Mouse (Mus musculus): ENCODE results near the gene Pank4. TPM values are rescaled to one million over a fixed set of nuclear protein-coding genes. Genes with fewer than 3 reads are reported as not detected.

Pank4 gene
- polyA plus RNA-seq, 1 experiment from 2014 or later: 14.9 TPM

DNA sequence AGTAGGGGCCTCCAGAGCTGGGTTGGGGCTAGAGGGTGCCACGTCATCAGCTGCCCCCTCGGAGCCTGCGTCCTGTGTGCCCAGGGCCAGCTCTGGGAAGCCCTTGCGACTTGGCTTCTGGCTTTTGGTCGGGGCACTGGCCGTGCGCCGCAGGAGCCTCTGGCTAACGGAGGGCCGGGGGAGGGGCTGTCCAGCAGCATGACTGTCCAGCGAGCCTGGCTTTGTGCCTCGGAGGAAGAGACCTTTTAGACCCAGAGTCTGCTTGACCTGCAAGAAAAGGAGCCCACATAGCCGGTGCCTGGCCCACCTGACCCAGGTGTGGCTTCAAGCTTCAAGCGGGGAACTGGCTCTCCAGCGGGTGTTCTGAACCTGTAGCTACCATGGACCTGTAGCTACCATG is 22.8 kb downstream of the Pank4 start:
- DNase-seq (ENCODE audit: low spot score): no peak
- no peak for TF ChIP-seq EP300 (optimal IDR thresholded peaks at IDR 0.05)
- WGBS: 84% methylated on average over 15 of the region's 15 CpGs

DNA sequence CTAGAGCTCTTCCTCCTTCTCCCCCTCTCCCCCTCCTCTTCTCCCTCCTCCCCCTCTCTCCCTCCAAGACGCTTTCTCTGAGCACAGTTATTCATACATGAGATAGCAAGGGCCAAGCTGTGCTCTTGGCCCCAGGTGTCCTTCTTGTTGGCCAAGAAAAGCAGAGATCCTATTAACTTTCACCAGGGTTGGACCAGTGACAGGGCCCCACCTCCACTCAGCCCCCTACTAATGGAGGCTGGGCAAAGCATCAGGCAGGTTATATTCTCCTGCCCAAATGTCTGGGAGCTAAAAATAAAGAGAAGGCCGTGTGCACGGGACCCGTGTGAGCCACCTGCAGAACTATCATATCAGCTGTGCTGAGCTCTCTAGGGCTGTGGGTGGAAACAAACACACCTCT is 31.0 kb downstream of the Pank4 start:
- TF ChIP-seq CTCF (IDR thresholded peaks at IDR 0.05; ENCODE audit: low read depth) (no peak), EP300 (optimal IDR thresholded peaks at IDR 0.05) (no peak)
- no peaks in the 10 kb centered on the region for H3K36me3 ChIP-seq (ENCODE audit: control insufficient read depth, insufficient read depth, low read length)
- WGBS: 68% methylated on average over 4 of the region's 4 CpGs
- no peak for ATAC-seq (ENCODE audit: low FRiP score, low TSS enrichment)
- H3K9me3 ChIP-seq (ENCODE audit: control insufficient read depth, low read length): no peaks in the 10 kb centered on the region
- H3K4me3 ChIP-seq (ENCODE audit: low read depth, low read length): no peak overlapping the region
- no peak overlapping the region for H3K9ac ChIP-seq (ENCODE audit: low read length)
- H3K4me1 ChIP-seq (replicated peaks; ENCODE audit: control insufficient read depth, insufficient read depth): no peaks in the 10 kb centered on the region
- H3K4me2 ChIP-seq (replicated peaks; ENCODE audit: low read depth): no peak overlapping the region
- DNase-seq (ENCODE audit: low spot score): no peak
- H3K27me3 ChIP-seq (ENCODE audit: control insufficient read depth, insufficient read depth, low read length): no peaks in the 10 kb centered on the region
- no peak overlapping the region for H3K27ac ChIP-seq (replicated peaks)

More for the DNA sequence above, 22.8 kb downstream of the Pank4 start:
- H3K9me3 ChIP-seq (ENCODE audit: control insufficient read depth, low read length): no peaks in the 10 kb centered on the region
- peak overlapping the region; percentile 31; the same call in 1 of the 2 replicates for H3K9ac ChIP-seq (ENCODE audit: low read length)
- H3K27me3 ChIP-seq (ENCODE audit: control insufficient read depth, insufficient read depth, low read length): no peaks in the 10 kb centered on the region
- no peak overlapping the region for H3K27ac ChIP-seq (replicated peaks)
- H3K4me2 ChIP-seq (replicated peaks; ENCODE audit: low read depth): no peak overlapping the region
- no peak for ATAC-seq (ENCODE audit: low FRiP score, low TSS enrichment)
- H3K4me1 ChIP-seq (replicated peaks; ENCODE audit: control insufficient read depth, insufficient read depth): no peaks in the 10 kb centered on the region
- H3K4me3 ChIP-seq (ENCODE audit: low read depth, low read length): no peak overlapping the region
- no peaks in the 10 kb centered on the region; the same call in 1 of the 2 replicates for H3K36me3 ChIP-seq (ENCODE audit: control insufficient read depth, insufficient read depth, low read length)

DNA sequence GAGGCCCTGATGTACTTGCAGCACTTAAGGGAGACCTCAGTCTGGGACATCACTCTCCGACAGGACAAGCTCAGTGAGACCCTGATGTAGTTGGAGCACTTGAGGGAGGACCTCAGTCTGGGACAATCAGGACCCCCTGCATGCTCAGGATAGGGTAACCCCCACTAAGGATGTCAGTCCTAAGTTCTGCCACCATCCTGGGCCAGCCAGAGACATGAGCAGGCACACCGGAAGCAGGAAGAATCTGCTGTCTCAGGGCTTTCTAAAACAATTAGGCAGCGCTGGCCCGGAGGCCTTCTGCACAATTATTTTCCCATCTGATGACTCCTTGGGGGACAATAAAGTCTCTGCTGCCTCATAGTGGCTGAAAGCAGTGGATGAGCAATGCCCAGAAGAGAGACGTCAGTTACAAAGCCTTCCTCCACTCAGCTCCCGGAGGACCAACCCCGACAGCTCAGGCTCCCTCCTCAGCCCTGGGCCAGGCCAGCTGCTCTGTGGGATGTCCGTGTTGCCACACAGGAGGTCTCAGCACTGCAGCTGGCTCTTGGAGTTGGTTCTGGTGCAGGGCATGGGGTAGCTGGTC is 32.7 kb downstream of the Pank4 start:
- peak; percentile 54 for TF ChIP-seq CTCF (IDR thresholded peaks at IDR 0.05; ENCODE audit: low read depth)
- no peak for TF ChIP-seq EP300 (optimal IDR thresholded peaks at IDR 0.05)
- H3K27ac ChIP-seq (replicated peaks): no peak overlapping the region
- no peaks in the 10 kb centered on the region for H3K9me3 ChIP-seq (ENCODE audit: control insufficient read depth, low read length)
- H3K9ac ChIP-seq (ENCODE audit: low read length): no peak overlapping the region
- H3K27me3 ChIP-seq (ENCODE audit: control insufficient read depth, insufficient read depth, low read length): no peaks in the 10 kb centered on the region
- H3K4me2 ChIP-seq (replicated peaks; ENCODE audit: low read depth): no peak overlapping the region
- no peak for ATAC-seq (ENCODE audit: low FRiP score, low TSS enrichment)
- DNase-seq (ENCODE audit: low spot score): no peak
- H3K4me1 ChIP-seq (replicated peaks; ENCODE audit: control insufficient read depth, insufficient read depth): no peaks in the 10 kb centered on the region
- H3K36me3 ChIP-seq (ENCODE audit: control insufficient read depth, insufficient read depth, low read length): no peaks in the 10 kb centered on the region
- 47% methylated on average over 8 of the region's 8 CpGs for WGBS
- H3K4me3 ChIP-seq (ENCODE audit: low read depth, low read length): no peak overlapping the region

DNA sequence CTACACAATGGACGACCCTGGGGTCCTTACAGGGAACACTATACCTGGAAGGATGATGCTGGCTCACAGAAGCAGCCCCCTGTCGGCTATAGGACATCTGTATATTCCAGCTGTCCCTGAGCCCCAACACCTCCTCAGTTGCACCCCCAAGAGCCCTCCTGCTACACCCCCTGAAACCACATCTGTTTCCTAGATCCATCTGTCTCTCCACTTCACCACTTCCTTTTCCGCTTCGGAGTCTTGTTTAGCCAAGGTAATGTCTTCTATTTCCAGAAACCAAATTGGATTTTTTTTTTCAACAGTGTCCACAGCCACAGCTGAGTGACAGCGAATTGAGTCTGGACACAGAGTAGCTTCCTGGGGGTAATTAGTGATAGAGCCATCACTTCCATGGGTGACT is 35.5 kb downstream of the Pank4 start:
- Histone ChIP-seq H3K36me3 (ENCODE audit: control insufficient read depth, insufficient read depth, low read length) (no peaks in the 10 kb centered on the region), H3K9ac (ENCODE audit: low read length) (no peak overlapping the region), H3K4me3 (ENCODE audit: low read depth, low read length) (no peak overlapping the region), H3K4me2 (replicated peaks; ENCODE audit: low read depth) (no peak overlapping the region), H3K4me1 (replicated peaks; ENCODE audit: control insufficient read depth, insufficient read depth) (no peaks in the 10 kb centered on the region), H3K9me3 (ENCODE audit: control insufficient read depth, low read length) (no peaks in the 10 kb centered on the region), H3K27me3 (ENCODE audit: control insufficient read depth, insufficient read depth, low read length) (no peaks in the 10 kb centered on the region), H3K27ac (replicated peaks) (no peak overlapping the region)
- 73% methylated on average over 5 of the region's 5 CpGs for WGBS
- ATAC-seq (ENCODE audit: low FRiP score, low TSS enrichment) (no peak), DNase-seq (ENCODE audit: low spot score) (no peak)
- TF ChIP-seq EP300 (optimal IDR thresholded peaks at IDR 0.05) (no peak), CTCF (IDR thresholded peaks at IDR 0.05; ENCODE audit: low read depth) (no peak)

DNA sequence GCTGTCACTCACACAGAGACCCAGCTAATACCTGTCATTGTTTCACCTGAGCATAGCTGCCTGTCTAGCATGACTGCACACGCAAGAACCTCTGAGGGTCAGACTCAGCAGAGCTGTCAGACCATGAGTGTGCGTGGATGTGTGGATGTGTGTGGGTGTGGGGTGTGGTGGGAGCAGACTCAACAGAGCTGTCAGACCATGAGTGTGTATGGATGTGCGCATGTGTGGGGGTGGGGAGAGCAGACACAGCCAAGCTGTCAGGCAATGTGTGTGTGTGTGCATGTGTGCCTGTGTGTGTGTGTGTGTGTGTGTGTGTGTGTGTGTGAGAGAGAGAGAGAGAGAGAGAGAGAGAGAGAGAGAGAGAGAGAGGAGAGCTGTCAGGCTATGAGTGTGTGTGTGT is 41.4 kb downstream of the Pank4 start:
- WGBS: 83% methylated on average over 3 of the region's 3 CpGs
- no peak for DNase-seq (ENCODE audit: low spot score)

DNA sequence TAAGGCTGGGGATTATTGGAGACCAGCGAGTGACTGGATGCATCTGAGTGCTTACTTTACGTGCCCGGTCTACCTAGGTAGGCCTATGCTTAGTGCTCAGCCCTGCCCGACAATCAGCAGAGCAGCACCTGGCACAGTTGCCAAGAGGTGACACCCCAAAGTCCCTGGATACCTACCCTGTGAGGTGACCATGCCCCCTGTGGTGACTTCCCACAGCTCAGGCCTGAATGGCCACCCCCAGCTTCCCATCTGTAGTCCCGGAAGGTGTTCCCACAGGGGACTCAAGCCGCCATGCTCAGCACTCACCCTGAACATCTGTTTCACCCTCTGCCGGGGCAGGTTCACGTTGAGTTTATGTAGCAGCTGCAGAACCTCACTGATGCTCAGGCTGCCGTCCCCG is 42.4 kb downstream of the Pank4 start:
- TF ChIP-seq CTCF (IDR thresholded peaks at IDR 0.05; ENCODE audit: low read depth) (no peak), EP300 (optimal IDR thresholded peaks at IDR 0.05) (no peak)
- Histone ChIP-seq H3K27me3 (ENCODE audit: control insufficient read depth, insufficient read depth, low read length) (no peaks in the 10 kb centered on the region), H3K27ac (replicated peaks) (no peak overlapping the region), H3K4me1 (replicated peaks; ENCODE audit: control insufficient read depth, insufficient read depth) (no peaks in the 10 kb centered on the region), H3K9ac (ENCODE audit: low read length) (no peak overlapping the region), H3K36me3 (ENCODE audit: control insufficient read depth, insufficient read depth, low read length) (no peaks in the 10 kb centered on the region), H3K4me2 (replicated peaks; ENCODE audit: low read depth) (no peak overlapping the region), H3K9me3 (ENCODE audit: control insufficient read depth, low read length) (no peaks in the 10 kb centered on the region), H3K4me3 (ENCODE audit: low read depth, low read length) (no peak overlapping the region)
- DNase-seq (ENCODE audit: low spot score) (no peak), ATAC-seq (ENCODE audit: low FRiP score, low TSS enrichment) (no peak)
- WGBS: 54% methylated on average over 10 of the region's 10 CpGs

More for the DNA sequence above, 41.4 kb downstream of the Pank4 start:
- peak; percentile 14; the same call in 1 of the 2 replicates for ATAC-seq (ENCODE audit: low FRiP score, low TSS enrichment)
- H3K4me3 ChIP-seq (ENCODE audit: low read depth, low read length): no peak overlapping the region
- H3K36me3 ChIP-seq (ENCODE audit: control insufficient read depth, insufficient read depth, low read length): no peaks in the 10 kb centered on the region
- no peaks in the 10 kb centered on the region for H3K4me1 ChIP-seq (replicated peaks; ENCODE audit: control insufficient read depth, insufficient read depth)
- H3K27ac ChIP-seq (replicated peaks): no peak overlapping the region
- no peak overlapping the region for H3K4me2 ChIP-seq (replicated peaks; ENCODE audit: low read depth)
- no peak for TF ChIP-seq EP300 (optimal IDR thresholded peaks at IDR 0.05)
- TF ChIP-seq CTCF (IDR thresholded peaks at IDR 0.05; ENCODE audit: low read depth): no peak
- H3K9ac ChIP-seq (ENCODE audit: low read length): no peak overlapping the region
- no peaks in the 10 kb centered on the region for H3K27me3 ChIP-seq (ENCODE audit: control insufficient read depth, insufficient read depth, low read length)
- H3K9me3 ChIP-seq (ENCODE audit: control insufficient read depth, low read length): no peaks in the 10 kb centered on the region
